Mouse (Mus musculus): ENCODE results near the gene Rasl10a. TPM values are rescaled to one million over a fixed set of nuclear protein-coding genes. Genes with fewer than 3 reads are reported as not detected.
A peak's percentile ranks its signal among the peaks of the same experiment; 100 is the strongest.

The Rasl10a gene
- polyA plus RNA-seq, 1 experiment = 4.4 TPM

DNA sequence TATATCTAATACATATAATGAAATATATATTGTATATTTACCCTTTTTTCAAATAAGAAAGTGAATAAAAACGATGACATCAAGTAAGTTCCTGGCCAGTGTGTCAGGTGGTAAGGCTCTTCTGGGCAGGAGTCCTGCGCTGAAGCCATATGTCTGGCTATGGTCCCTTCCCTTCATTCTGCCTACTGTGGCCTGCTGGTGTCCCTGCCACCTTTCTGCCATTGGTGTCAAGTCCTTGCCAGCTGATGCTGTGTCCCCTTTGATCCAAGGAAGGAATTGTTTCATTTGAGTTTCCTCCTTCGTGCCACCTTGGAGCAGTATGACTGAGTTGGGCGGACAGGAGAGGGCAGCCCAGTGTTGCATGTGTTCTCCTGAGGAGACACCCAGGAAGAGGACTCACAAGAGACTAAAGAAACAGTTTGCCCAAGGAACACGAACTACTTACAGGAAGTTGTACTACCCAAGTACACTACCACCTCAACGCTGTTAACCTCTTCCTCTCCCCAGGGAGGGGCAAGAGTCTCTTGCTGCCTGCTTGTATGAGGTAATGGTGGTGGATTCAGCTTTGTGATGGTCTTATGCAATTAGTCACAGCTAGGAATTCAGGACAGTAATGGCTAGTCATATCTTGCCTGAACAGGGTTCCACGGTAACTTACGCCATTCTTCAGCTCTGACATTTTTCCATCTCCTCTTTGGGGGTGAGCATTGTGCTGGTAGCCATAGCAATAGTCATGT is 15.1 kb upstream of the Rasl10a start:
- TF ChIP-seq EP300 (IDR thresholded peaks at IDR 0.05; ENCODE audit: insufficient read depth, low read depth, low read length) = no peak
- no peak for TF ChIP-seq CTCF (IDR thresholded peaks at IDR 0.05; ENCODE audit: low read depth, low read length)
- TF ChIP-seq POLR2A (IDR thresholded peaks at IDR 0.05; ENCODE audit: insufficient read depth, low read length) = no peak
- no peaks in the 10 kb centered on the region for H3K27me3 ChIP-seq (ENCODE audit: control insufficient read depth, insufficient read depth, low read length, poor library complexity, severe bottlenecking)
- H3K36me3 ChIP-seq (ENCODE audit: control insufficient read depth, insufficient read depth, low read length, poor library complexity, severe bottlenecking) = no peaks in the 10 kb centered on the region
- no peaks in the 10 kb centered on the region for H3K9me3 ChIP-seq (replicated peaks; ENCODE audit: control insufficient read depth, insufficient read depth, low read length, poor library complexity, severe bottlenecking)
- H3K27ac ChIP-seq (ENCODE audit: insufficient read depth, low read length) = no peak overlapping the region
- no peak overlapping the region for H3K9ac ChIP-seq (ENCODE audit: low read depth, poor library complexity, severe bottlenecking)
- no peaks in the 10 kb centered on the region for H3K4me1 ChIP-seq (ENCODE audit: control insufficient read depth, insufficient read depth, low read length)
- no peak overlapping the region for H3K4me3 ChIP-seq (ENCODE audit: low read depth, low read length)

DNA sequence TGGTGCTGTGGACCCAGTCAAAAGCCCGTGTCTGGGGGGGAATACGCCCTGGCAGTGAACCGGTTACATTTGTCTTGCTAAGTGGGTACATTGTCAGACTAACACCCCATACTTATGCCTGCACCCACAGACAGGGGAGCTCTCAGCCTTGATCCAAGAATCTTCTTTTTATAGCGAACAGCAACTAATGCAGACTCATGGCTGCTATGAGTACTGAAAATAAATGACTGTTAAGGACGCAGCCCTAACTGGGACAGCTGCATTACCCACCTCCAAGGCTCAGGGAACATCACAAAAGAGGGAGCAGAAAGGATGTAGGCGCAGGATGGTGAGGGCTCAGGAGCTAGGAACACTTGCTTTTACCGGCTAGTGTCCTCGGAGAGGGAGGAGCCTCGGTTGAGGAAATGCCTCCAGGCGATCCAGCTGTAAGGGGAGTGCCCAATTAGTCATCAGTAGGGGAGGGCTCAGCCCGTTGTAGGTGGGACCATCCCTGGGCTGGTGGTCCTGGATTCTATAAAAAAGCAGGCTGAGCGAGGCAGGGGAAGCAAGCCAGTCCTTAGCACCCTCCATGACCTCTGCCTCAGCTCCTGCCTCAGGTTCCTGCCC is 11.5 kb upstream of the Rasl10a start:
- Histone ChIP-seq H3K9ac (ENCODE audit: low read depth, poor library complexity, severe bottlenecking) (no peak overlapping the region), H3K36me3 (ENCODE audit: control insufficient read depth, insufficient read depth, low read length, poor library complexity, severe bottlenecking) (no peaks in the 10 kb centered on the region), H3K4me3 (ENCODE audit: low read depth, low read length) (no peak overlapping the region), H3K4me1 (ENCODE audit: control insufficient read depth, insufficient read depth, low read length) (no peaks in the 10 kb centered on the region), H3K27ac (ENCODE audit: insufficient read depth, low read length) (no peak overlapping the region), H3K27me3 (ENCODE audit: control insufficient read depth, insufficient read depth, low read length, poor library complexity, severe bottlenecking) (no peaks in the 10 kb centered on the region), H3K9me3 (replicated peaks; ENCODE audit: control insufficient read depth, insufficient read depth, low read length, poor library complexity, severe bottlenecking) (no peaks in the 10 kb centered on the region)
- 0 out of 2 replicates have a peak, but pooled peaks have one; percentile 29 for TF ChIP-seq EP300 (IDR thresholded peaks at IDR 0.05; ENCODE audit: insufficient read depth, low read depth, low read length)
- no peak for TF ChIP-seq CTCF (IDR thresholded peaks at IDR 0.05; ENCODE audit: low read depth, low read length)

DNA sequence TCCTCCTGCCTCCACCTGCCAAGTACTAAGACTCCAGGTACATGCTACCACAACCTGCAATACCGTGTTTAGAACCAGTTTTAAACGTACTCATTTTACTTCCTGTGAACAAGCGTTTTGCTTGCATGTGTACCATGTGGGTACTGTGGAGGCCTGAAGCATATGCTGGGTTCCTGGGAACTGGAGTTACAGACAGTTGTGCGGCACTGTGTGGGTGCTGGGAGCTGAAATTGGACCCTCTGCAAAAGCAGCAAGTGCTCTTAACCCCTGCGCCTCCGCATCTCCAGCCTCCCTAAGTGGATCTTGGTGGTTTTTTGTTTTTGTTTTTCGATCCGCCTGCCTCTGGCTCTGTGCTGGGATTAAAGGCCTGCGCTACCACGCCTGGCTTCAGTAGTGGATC is 6.3 kb upstream of the Rasl10a start:
- Histone ChIP-seq H3K36me3 (ENCODE audit: control insufficient read depth, insufficient read depth, low read length, poor library complexity, severe bottlenecking) (no peaks in the 10 kb centered on the region), H3K27ac (ENCODE audit: insufficient read depth, low read length) (no peak overlapping the region), H3K9ac (ENCODE audit: low read depth, poor library complexity, severe bottlenecking) (no peak overlapping the region), H3K9me3 (replicated peaks; ENCODE audit: control insufficient read depth, insufficient read depth, low read length, poor library complexity, severe bottlenecking) (no peaks in the 10 kb centered on the region), H3K4me1 (ENCODE audit: control insufficient read depth, insufficient read depth, low read length) (peaks cover 11% of the 10 kb centered on the region), H3K27me3 (ENCODE audit: control insufficient read depth, insufficient read depth, low read length, poor library complexity, severe bottlenecking) (no peaks in the 10 kb centered on the region), H3K4me3 (ENCODE audit: low read depth, low read length) (no peak overlapping the region)
- TF ChIP-seq POLR2A (IDR thresholded peaks at IDR 0.05; ENCODE audit: insufficient read depth, low read length) (no peak), CTCF (IDR thresholded peaks at IDR 0.05; ENCODE audit: low read depth, low read length) (no peak)

DNA sequence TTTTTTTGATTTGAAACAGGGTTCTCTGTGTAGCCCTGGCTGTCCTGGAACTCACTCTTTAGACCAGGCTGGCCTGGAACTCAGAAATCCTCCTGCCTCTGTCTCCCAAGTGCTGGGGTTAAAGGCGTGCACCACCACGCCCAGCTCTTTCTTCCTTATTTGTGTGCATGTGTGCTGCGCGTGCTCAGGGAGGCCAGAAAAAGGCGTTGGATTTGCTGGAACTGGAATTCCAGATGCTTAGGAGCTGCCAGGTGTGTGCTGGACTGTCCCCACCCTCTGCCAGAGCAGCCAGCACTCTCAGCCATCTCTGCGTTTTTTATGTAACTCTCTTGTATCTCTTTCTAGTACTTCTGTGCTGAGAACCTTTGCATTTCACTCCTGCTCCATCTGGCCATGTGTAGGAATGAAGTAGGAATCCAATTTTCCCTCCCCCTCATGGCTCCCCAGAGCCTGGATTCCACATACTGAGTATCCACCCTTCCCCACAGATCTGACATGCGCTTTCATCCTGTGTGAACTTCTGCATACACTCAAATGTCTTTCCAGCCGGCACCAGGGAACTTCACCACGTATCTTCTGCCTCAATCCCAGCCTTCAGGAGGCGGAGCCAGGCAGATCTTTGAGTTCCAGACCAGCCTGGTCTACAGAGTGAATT is 5.6 kb upstream of the Rasl10a start:
- Histone ChIP-seq H3K9me3 (replicated peaks; ENCODE audit: control insufficient read depth, insufficient read depth, low read length, poor library complexity, severe bottlenecking) (no peaks in the 10 kb centered on the region), H3K4me3 (ENCODE audit: low read depth, low read length) (no peak overlapping the region), H3K27me3 (ENCODE audit: control insufficient read depth, insufficient read depth, low read length, poor library complexity, severe bottlenecking) (no peaks in the 10 kb centered on the region), H3K9ac (ENCODE audit: low read depth, poor library complexity, severe bottlenecking) (0 out of 2 replicates have a peak overlapping the region, but pooled peaks have one; percentile 25), H3K36me3 (ENCODE audit: control insufficient read depth, insufficient read depth, low read length, poor library complexity, severe bottlenecking) (no peaks in the 10 kb centered on the region), H3K27ac (ENCODE audit: insufficient read depth, low read length) (peak overlapping the region; percentile 60; the same call in 1 of the 2 replicates), H3K4me1 (ENCODE audit: control insufficient read depth, insufficient read depth, low read length) (peaks cover 11% of the 10 kb centered on the region)
- TF ChIP-seq CTCF (IDR thresholded peaks at IDR 0.05; ENCODE audit: low read depth, low read length) (no peak), EP300 (IDR thresholded peaks at IDR 0.05; ENCODE audit: insufficient read depth, low read depth, low read length) (no peak), POLR2A (IDR thresholded peaks at IDR 0.05; ENCODE audit: insufficient read depth, low read length) (no peak)

DNA sequence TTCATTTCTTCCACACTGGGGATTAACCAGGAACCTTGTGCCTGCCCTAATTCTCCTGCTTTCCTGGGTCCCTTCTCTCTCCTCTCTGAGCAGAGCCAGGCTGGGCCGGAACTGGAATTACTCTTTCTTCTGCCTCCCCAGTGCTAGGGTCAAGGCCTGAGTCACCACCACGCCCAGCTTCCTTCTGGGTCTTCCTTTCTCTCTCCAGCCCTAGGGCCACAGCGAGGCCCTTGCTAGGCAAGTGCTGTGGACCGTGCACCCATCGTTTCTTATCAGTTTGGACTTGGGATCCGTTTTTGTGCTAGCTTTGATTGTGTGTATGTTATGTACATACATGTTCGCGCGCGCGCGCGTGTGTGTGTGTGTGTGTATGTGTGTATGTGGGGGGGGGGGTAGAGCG is 3.8 kb upstream of the Rasl10a start:
- TF ChIP-seq POLR2A (IDR thresholded peaks at IDR 0.05; ENCODE audit: insufficient read depth, low read length) = no peak
- TF ChIP-seq CTCF (IDR thresholded peaks at IDR 0.05; ENCODE audit: low read depth, low read length) = no peak
- TF ChIP-seq EP300 (IDR thresholded peaks at IDR 0.05; ENCODE audit: insufficient read depth, low read depth, low read length) = no peak
- H3K36me3 ChIP-seq (ENCODE audit: control insufficient read depth, insufficient read depth, low read length, poor library complexity, severe bottlenecking) = no peaks in the 10 kb centered on the region
- no peaks in the 10 kb centered on the region for H3K9me3 ChIP-seq (replicated peaks; ENCODE audit: control insufficient read depth, insufficient read depth, low read length, poor library complexity, severe bottlenecking)
- H3K4me1 ChIP-seq (ENCODE audit: control insufficient read depth, insufficient read depth, low read length) = peaks cover 11% of the 10 kb centered on the region
- H3K4me3 ChIP-seq (ENCODE audit: low read depth, low read length) = peak overlapping the region; percentile 21; the same call in 1 of the 2 replicates
- H3K9ac ChIP-seq (ENCODE audit: low read depth, poor library complexity, severe bottlenecking) = peak overlapping the region; percentile 51
- H3K27ac ChIP-seq (ENCODE audit: insufficient read depth, low read length) = no peak overlapping the region
- H3K27me3 ChIP-seq (ENCODE audit: control insufficient read depth, insufficient read depth, low read length, poor library complexity, severe bottlenecking) = 0 out of 2 replicates have a peak, but pooled peaks cover 3% of the 10 kb centered on the region

DNA sequence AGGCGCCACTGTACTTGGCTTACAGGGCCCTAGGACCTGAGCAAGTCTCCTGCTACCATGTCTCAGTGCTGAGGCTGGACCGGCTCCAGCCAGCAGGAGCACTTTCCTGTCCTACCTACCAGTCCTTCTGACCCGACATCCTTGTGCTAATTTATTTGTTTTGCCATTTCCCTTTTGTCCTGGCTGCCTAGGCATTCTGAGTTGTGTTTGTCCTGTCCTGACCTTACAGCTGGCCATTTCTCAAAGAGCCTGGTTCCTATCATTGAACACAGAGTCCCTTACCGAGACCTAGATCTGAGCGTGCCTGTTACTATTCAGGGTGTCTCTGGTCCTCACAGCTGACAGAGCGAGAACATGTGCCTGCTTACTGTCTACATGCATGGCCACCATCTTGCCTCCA is 3.1 kb upstream of the Rasl10a start:
- no peak for TF ChIP-seq POLR2A (IDR thresholded peaks at IDR 0.05; ENCODE audit: insufficient read depth, low read length)
- TF ChIP-seq EP300 (IDR thresholded peaks at IDR 0.05; ENCODE audit: insufficient read depth, low read depth, low read length) = no peak
- TF ChIP-seq CTCF (IDR thresholded peaks at IDR 0.05; ENCODE audit: low read depth, low read length) = no peak
- Histone ChIP-seq H3K9me3 (replicated peaks; ENCODE audit: control insufficient read depth, insufficient read depth, low read length, poor library complexity, severe bottlenecking) (no peaks in the 10 kb centered on the region), H3K36me3 (ENCODE audit: control insufficient read depth, insufficient read depth, low read length, poor library complexity, severe bottlenecking) (no peaks in the 10 kb centered on the region), H3K9ac (ENCODE audit: low read depth, poor library complexity, severe bottlenecking) (peak overlapping the region; percentile 51), H3K27ac (ENCODE audit: insufficient read depth, low read length) (no peak overlapping the region), H3K27me3 (ENCODE audit: control insufficient read depth, insufficient read depth, low read length, poor library complexity, severe bottlenecking) (0 out of 2 replicates have a peak, but pooled peaks cover 3% of the 10 kb centered on the region), H3K4me1 (ENCODE audit: control insufficient read depth, insufficient read depth, low read length) (peaks cover 11% of the 10 kb centered on the region), H3K4me3 (ENCODE audit: low read depth, low read length) (no peak overlapping the region)

All from ES-Bruce4 (cell line).